Mouse (Mus musculus): ENCODE results near the gene Plgrkt.
"Not testable (repeated sequence)": the region's sequence is repeated elsewhere in the genome, so short reads cannot be mapped to it uniquely, and the experiment has no call there.

Plgrkt gene

GRCm38 (mm10) chr19:29366969-29367622 is at the start of gene Plgrkt, which contains the start of gene Cd274:
Plgrkt (minus strand) TSS chr19:29367390.
Cd274 (plus strand) TSS chr19:29367455.
- DNase-seq: peak; percentile 88

GRCm38 (mm10) chr19:29416393-29416902 is 49.3 kb upstream of the Plgrkt start:
- DNase-seq: no peak

DNA sequence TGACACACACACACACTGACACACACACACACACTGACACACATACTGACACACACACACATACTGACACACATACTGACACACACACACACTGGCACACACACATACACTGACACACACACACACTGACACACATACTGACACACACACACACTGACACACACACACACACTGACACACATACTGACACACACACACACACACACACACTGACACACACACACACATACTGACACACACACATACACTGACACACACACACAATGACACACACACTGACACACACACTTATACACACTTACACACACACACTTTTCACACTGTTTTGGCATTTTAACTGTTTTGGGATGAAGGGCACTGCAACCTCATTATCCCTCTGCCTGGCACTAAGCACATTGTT is 47.7 kb upstream of the Plgrkt start:
- not testable (repeated sequence) for DNase-seq

DNA sequence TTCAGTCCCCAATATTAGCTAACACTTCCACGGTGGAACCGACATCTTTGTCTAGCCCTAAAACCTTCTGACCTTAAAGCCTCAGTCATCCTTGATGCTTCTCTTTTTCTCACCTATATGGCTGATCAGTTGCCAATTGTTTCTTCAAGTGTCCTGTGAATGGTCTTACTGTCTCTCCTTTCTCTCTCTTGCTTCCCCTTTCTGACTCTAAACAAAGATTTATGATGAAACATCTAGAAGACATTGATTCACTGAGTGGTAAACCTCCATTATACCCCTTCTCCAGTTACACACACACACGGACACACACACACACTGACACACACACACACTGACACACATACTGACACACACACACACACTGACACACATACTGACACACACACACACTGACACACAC is 47.3 kb upstream of the Plgrkt start:
- no peak for DNase-seq

- peak; percentile 51 for DNase-seq
These were observed 45.6 kb upstream of the Plgrkt start for GRCm38 (mm10) chr19:29412476-29413420.

DNA sequence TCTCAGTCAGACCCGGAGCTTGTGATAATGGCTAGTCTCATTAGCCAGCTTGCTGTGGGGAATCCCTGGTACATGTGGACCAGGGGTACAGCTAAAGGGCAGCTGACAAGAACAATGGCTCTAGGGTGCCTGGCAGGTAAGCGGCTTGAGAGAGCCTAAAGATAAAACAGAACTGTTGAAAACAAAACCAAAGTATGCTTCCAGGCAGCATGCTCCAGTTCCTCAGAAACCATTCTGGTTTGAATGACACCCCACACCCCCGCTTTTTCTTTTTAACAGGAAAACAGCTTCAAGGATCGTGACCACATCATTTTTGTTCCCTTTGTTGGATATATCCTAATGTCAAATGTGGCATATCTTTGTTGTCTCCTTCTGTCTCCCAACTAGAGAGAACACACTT is 43.4 kb upstream of the Plgrkt start, which contains the start of gene Pdcd1lg2:
TSS of gene Pdcd1lg2 (plus strand) at position 301 of the 400 bp plus-strand sequence.
- DNase-seq: no peak

- DNase-seq: no peak
These were observed 39.1 kb upstream of the Plgrkt start for GRCm38 (mm10) chr19:29406042-29407017.

GRCm38 (mm10) chr19:29405388-29405787 is 38.2 kb upstream of the Plgrkt start:
- DNase-seq: no peak

DNA sequence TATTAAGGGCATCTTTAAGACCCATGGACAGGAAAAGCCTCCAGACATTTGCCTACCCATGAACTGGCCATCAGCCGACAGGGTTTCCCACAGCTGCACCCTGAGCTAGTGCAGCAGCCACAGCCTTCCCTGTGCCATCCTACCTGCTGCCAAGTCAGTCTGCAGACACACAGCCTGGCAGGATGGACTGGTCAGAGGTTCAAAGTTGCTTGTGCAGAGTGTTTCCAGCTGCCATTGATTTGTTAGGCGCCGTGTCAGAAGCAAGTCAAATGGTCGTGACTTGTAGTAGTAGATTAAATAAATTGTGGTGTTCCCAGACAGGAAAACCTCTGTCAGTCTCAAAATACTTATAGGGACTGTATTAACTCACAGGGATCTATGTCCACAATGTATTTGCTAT is 36.1 kb upstream of the Plgrkt start:
- DNase-seq: no peak

GRCm38 (mm10) chr19:29402621-29403020 is 35.4 kb upstream of the Plgrkt start:
- no peak for DNase-seq

GRCm38 (mm10) chr19:29400466-29400865 is 33.3 kb upstream of the Plgrkt start:
- DNase-seq: no peak

DNA sequence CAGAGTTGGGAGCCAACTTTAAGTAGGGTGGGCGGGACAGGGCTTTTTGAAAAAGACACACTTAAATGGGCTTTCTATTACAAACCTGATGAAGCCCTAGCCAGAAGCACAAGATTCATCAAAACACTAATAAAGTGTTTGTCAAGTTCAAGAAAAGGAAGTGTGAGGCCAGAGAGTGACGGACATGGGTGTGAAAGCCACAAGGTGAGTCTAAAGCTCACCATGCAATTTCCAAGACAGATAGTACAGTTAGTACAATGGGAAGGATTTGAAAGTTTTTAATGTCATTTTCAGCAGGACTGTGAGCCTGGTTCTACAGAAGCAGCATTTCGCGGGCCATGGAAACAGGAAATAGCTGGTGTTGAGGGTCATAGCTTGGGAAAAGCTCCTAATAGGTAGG is 32.6 kb upstream of the Plgrkt start:
- DNase-seq: no peak

- no peak for DNase-seq
These were observed 29.2 kb upstream of the Plgrkt start for GRCm38 (mm10) chr19:29396353-29396752.

GRCm38 (mm10) chr19:29394721-29395120 is 27.5 kb upstream of the Plgrkt start:
- no peak for DNase-seq

- no peak for DNase-seq
These were observed 26.1 kb upstream of the Plgrkt start for GRCm38 (mm10) chr19:29393333-29393732.

GRCm38 (mm10) chr19:29391279-29391678 is 24.1 kb upstream of the Plgrkt start:
- DNase-seq: no peak

- DNase-seq: no peak
These were observed 23.3 kb upstream of the Plgrkt start for GRCm38 (mm10) chr19:29390483-29390882.

DNA sequence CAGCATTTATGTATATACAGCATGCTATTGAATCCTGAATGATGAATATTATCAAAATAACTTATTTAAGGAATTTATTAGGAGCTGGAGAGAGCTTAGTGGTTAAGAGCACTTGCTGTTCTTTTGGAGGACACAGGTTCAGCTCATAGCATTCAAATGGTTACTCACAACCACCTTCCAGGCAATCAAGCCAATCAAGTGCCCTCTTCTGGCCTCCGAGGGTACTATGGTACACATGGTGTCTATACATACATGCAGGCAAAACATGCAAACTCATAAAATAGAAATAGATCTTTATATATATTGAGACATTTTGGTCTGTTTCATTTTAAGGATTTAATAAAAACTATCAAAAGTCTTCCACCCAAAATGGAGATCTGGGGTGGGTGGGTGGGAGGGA is 21.6 kb upstream of the Plgrkt start:
- no peak for DNase-seq

DNA sequence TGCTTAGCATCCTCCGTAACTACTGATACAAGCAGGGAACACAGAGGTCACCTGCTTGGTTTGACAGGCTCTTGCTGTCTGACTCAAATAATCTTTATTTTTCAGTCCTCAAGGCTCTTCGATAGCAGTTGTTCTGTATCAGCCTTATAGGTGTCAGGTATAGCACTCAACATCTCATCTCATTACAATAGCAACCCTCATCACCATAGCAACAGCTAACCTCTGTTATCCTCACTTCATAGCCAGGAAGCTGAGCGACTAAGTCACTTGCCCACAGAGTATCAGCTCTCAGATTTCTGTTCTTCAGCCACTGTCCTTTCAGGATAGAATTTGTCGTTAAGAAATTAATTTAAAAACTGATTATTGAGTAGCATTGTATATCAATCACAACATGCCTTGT is 18.6 kb upstream of the Plgrkt start:
- DNase-seq: no peak

GRCm38 (mm10) chr19:29384994-29385393 is 17.8 kb upstream of the Plgrkt start:
- no peak for DNase-seq

DNA sequence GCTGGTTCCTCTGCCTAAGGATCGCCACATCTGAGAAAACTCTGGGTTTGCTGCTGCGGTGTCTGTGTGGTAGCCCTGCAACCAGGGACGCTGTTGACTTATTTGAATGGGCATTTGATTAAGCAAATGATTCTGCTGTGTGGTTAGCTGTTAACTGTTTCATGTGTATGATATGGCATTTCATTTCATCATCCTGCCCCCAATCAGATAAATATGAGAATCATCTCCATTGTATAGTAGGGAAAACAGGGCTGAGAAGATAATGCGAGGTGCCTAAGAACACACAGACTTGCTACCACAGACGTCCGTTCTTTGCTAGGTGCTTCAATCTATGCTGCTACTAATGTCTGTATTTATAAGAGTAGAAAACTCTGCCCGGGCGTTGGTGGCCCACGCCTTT is 17.2 kb upstream of the Plgrkt start:
- DNase-seq: no peak

DNA sequence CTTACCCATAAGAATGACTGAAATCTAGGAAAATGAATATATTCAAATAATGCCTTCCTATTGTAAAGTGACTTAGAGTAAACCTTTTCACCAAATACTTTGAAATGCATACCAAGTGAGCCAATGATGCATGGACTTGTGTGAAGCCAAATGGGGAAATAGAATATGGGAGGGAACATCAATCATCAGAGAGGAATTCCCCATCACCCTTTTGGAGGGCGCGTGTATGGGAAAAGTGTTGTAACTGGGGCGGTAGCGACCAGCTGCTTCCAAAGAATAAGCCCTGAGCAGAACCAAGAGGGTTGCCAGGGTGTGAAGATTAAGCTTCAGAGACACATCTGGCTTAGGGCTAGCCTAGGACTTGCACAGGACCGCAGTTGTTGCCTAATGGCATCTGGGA is 16.2 kb upstream of the Plgrkt start:
- DNase-seq: no peak

Measured in kidney, postnatal 14 days (tissue).